Mouse (Mus musculus): ENCODE data around the gene Fshb. TPM values are rescaled to one million over a fixed set of nuclear protein-coding genes. Genes with fewer than 3 reads are reported as not detected.

Gene Fshb
- total RNA-seq (2021), result not detected
- long read RNA-seq, experiment 1, result 0 reads
- long read RNA-seq, experiment 2, result 0 reads

DNA sequence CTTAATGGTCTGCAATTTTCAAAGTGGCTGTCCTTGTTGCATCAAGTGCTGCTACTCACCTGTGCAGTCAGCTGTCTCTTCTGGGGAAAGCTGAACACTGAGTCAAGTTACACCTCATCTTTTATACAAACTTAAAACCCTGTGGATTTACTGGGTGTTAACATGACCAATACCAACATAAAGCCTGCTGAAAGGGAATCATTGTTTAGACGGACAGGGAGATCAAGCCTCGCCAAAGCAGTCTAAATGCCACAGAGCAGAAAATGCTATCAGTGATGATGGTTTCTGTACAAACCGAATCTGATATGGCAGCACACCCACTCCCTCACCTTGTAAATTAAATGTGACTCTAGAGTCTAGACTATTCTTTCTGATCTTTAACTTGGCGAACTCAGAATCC is at the start of gene Fshb:
TSS of gene Fshb (minus strand) at position 101 of the 400 bp plus-strand sequence.
- DNase-seq, result no peak

DNA sequence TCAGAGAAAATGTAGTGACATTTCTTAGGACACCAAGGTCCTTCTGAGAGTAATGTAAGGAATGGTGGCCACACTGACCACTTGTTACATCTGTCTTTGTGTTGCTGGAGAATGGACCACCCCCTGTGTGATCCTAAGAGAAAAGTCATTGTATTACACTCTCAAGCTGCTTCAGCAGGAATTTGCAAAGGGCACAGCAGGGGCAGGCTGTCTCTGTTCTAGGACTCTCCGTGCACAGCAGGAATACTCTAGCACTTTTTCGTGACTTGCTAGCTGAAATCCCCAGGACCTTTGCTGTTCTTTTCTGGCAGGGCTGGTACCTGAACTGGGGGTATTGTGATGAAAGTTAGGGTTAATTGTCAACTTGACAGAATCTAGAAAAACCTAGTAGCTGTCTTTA is 24.8 kb upstream of the Fshb start:
- no peak for DNase-seq

DNA sequence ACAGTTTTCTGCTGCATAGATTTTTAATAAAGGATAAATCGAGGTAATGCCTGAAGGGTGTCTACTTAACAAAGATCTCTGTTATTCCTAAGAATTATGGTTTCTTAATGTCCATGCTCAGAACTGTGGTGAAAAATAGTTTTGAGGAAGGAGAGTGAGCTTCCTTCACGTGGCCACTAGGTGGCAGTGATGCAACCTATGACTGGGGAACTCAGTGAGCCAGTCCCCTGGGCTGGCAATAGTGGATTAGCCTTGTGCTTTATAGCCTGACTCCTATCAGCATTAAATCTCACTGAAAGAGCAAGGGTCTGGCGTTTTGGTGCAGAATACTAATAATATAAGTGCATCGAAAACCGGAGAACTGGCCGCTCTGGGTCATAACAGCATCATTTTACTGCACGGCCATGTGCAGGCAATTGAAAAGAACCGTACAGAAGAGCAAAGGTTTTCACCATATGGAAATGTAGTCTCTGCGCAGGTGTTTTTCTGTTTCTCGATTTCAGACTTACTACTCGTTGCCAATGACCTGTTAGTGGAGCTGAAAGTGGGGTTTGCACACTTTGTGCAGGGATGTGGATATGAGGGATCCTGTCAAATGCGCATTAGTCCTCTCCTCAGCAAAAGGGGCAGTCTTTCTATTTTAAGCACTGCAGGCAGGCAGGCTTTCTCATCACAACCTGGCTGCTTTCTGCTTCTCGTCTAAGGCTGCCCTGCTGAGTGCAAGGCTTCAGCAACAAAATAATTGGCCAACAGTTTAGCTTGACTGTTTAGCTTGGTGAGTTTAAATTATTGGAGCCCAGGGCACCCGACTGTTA is 23.8 kb upstream of the Fshb start:
- peak; percentile 25 for DNase-seq

DNA sequence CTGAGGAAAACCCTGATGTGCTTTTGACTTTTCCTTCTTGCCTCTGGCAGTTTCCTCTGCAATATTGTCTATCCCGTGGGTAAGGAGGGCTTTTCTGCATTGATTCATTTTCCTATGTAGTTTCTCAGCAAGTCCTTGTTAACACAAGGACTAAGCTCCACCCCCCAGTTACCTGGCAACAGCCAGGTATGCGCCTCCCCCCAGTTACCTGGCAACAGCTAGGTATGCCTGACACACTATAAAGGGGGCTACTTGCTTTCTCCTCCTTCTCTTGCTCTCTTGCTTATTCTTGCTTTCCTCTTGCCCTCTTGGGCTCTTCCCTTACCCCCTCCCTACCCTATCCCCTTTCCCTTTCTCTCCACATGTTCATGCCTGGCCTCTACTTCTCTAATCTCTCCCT is 3.8 kb upstream of the Fshb start:
- no peak for DNase-seq

DNA sequence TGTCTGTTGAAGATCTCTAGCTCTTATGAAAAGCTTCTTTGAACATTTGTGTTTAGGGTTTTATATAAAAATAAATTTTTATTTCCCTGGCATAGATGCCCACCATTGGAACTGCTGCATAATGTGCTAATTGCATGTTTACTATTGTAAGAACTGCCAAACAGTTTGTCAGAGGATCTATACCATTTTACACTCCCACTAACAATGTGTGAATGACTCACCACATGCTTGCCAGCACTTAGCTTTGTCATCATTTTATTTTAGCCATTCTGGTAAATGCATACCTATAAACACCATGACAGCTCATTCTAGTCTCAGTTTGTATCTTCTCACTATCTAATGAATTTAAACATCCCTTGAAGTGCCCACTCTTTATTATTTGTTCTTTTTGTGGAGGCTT is 13.5 kb downstream of the Fshb start:
- no peak for DNase-seq

DNA sequence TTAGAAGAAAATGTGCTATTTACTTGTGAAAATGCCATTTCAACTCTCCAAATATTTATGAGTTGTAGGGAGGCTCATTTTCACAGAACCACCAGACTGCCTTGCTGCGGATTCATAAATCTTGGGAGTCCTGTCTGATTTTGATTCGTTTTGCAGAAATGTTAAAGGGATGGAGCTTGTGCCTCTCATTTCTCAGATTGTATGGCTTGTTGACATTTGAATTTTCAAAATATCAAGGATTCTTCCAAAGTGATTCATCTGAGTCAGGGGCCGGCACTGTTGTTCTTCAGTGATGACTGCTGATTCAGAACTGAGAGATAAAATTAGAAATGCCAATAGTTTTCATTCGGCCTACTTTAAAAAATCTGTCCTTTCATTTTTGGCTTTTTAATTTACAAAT is 18.6 kb downstream of the Fshb start:
- DNase-seq, result no peak

DNA sequence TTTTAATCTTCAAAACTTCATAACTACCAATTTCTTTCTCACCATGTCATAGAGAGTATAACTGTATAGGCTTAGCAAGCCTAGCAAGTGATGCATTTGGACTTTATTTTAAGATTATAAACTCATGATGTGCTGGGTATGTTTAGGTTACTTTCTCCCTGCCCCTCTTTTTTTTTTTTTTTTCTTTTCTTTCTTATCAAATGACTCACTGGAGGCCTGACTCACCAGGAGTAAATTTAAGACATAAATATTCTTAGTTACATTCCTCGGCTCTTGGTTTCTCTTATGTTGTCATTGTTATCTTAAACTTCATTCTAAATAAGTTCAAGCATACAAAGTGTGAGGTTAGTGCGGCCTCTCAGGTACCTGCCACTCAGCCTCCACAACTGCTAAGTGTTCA is 23.5 kb downstream of the Fshb start:
- no peak for DNase-seq

DNA sequence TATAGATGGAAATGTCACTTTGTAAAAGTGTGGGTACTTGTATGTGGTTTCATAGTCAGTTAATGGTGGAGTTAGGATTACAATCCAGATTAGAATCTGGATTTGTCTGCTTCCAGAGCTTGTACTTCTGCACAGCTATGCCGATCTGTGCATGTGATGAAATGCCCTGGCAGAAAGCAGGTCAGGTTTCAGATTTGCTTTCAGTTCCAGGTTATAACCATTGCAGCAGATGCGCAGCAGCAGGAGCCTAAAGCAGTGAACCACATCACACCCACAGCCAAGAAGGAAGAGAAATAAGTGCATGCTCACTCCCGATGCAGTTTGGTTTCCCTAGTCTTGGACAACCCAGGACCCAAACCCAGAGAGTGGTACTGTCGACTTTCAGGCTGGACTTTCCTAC is 34.8 kb downstream of the Fshb start:
- DNase-seq, result no peak

DNA sequence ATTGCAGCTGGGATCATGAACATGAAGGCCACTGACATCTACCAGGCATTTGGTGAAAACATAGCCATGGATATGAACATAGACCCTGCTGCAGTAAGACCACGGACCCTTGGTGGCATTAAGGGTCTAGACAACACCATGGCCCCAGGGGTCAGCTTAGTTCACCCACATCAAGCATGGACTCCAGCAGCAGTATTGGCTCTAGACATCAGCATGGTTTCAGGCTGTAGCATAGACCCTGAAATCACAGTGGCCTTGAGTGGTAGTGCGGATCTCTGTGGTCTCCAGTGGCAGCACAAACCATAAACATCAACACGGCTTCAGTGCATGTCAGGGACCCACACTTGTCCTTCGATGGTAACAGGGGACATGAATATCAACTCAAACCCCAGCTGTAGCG is 36.7 kb downstream of the Fshb start:
- DNase-seq, result no peak

DNA sequence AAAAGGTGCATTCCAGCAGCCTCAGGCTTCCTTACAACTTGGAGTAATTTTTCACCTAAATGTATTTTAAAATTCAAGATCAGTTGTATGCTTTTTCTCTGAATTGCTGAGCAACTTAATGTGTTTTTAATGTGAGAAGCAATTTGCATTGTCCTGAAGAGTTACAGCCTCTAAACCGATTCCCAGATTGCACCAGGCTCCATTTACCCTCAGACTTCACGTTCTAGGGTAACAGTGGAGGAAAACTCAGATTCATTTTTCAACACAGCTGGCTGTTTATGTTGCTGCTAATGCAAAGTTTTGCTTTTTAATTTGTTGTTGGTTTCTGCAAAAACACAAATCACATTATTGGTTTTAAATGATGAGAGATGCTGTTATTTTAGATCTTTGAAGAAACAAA is 40.1 kb downstream of the Fshb start:
- DNase-seq, result no peak

DNA sequence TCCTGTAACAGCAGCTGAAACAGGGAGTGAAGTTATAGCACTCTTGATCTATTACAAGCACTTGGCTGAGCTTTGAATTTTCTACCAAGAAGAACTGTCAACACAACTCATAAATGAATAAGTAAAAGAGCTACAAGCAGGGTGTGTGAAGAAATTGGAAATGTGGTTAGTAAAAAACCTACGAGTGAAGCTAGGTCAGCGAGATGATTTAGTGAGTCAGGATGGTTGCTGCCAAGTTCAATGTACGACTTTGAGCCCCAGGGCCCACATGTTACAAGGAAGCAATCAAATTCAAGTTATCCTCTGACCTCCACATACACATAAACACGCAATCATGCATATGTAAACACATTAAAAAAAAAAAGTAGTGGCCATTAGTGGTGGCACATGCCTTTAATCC is 46.3 kb downstream of the Fshb start:
- no peak for DNase-seq

DNA sequence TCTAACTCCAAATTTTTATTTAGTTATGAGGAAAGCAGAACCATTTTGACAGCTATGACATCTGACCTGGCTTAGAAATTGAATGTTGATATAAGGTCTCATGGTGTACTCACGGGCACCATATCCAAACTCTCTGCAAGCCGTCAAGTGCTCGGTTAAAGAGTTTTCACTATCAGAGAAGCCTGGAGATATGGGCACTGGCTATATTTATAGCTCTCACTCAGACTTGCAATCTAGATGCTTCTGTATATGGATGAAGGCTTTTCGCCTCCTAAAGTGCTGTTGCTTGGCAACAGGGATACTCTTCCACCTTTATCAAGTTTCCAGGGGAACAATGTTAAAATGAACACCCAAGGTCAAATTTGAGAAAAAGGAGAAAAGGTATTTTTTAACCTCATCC is 47.1 kb downstream of the Fshb start:
- no peak for DNase-seq

DNA sequence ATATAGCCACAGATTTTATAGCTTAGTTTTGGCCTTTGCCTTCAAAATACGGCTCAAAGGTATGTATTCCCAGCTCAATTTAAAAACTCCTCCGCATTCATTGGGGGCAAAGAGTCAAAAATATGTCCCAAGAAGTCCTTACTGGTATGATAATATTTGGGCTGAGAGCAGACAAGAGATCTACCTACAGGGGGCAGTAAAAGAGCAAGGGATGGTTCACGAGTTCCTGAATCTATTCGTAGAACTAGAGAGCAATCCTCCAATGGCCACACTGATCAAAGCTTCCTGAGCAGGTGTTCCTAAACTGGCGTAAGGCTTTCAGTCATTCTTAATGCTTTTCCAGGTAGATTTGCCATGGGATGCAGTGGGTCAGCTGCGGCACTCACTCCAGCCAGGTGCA is 49.3 kb downstream of the Fshb start:
- no peak for DNase-seq

DNA sequence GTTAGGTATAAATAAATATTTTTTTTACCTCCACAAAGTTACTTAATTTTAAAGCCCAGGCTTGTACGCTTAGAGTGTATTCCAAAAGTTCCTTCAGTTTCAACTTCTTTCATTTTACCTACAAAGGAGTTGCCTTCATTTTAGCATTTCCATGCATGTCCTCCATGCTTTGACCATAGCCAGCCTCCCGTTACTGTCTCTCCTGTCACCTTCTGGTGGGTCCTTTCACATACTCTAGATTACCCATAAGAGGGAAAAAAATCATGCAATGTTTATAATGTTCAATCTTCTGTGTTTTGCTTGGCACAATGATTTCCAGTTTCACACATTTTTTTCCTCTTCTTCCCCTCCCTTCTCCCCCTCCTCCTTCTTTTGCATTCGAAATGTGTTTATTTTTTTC is 53.1 kb downstream of the Fshb start:
- DNase-seq, result no peak

Other genes starting within 250 kb of the Fshb start
- 10 to 100 TPM; 10.9 to 16.7 TPM for gene Arl14ep, start 85.2 kb downstream of the Fshb start, total RNA-seq (2021)
- gene Kcna4, start 231.0 kb upstream of the Fshb start, total RNA-seq (2021), result under 1 TPM; 0.05 to 0.32 TPM

Measured in gastrocnemius, postnatal 10 days (tissue).